Mouse (Mus musculus) megakaryocyte, embryonic 14.5 days (primary cell): ENCODE results near the gene Ppp2r3d.

Source experiments
- FLI1 ChIP-seq: IDR thresholded peaks from 2 replicates; pipeline ENCODE4 v1.6.1; 2012; ENCODE audit warnings: low read length, inconsistent platforms, mixed read lengths
- GATA1 ChIP-seq: IDR thresholded peaks from 3 replicates; pipeline ENCODE4 v1.6.1; 2012; ENCODE audit warnings: mixed read lengths, low read length, inconsistent platforms, borderline replicate concordance

DNA sequence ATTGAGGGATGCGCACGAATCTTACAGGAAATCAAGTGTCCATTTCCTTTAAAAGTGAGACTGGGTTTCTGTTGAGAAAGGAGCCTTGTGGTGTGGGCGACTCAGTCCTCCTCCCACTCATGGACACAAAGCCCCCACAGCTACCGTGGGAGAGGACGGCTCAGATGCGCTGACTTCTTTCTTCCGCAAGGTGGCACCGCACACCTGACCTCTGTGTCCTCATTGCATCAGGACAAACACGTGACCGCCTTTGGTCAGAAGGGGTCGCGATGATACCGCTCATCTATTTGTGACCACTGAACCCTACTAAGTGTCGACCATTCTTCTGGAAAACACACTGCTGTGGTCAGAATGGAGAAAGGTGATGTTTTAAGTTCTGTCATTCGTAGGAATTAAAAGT lies 1.0 kb downstream of the Ppp2r3d start:
- TF ChIP-seq GATA1 = no peak
- no peak for TF ChIP-seq FLI1
